Mouse (Mus musculus): ENCODE results near the gene Flywch1. TPM values are rescaled to one million over a fixed set of nuclear protein-coding genes. Genes with fewer than 3 reads are reported as not detected.

Gene Flywch1
- 52.1 and 54.1 TPM in 2 replicates for polyA plus RNA-seq (2015; fragmentation: Nextera tagmentation; extraction: Ambion mirVana)

- peaks cover 8% of the 10 kb centered on the region; the same call in 1 of the 2 replicates for H3K36me3 ChIP-seq
- peak within 1 kb of the TSS; percentile 87 for H3K27ac ChIP-seq (replicated peaks)
- peak within 1 kb of the TSS; percentile 98 for H3K9ac ChIP-seq
- no peaks in the 10 kb centered on the region for H3K9me3 ChIP-seq
- ATAC-seq (ENCODE audit: extremely low read depth, insufficient number of reproducible peaks, low FRiP score, low TSS enrichment), result peak; percentile 98
- peaks cover 15% of the 10 kb centered on the region for H3K4me1 ChIP-seq
- H3K27me3 ChIP-seq (replicated peaks), result no peaks in the 10 kb centered on the region
- H3K4me2 ChIP-seq, result peak within 1 kb of the TSS; percentile 83
- 3% methylated on average over 55 of the region's 58 CpGs for WGBS
- H3K4me3 ChIP-seq, result peak within 1 kb of the TSS; percentile 94
Measured at GRCm38 (mm10) chr17:23771284-23772218, at the start of gene Flywch1. Gene Flywch1 (minus strand): TSS chr17:23771602.

GRCm38 (mm10) chr17:23820731-23821130 lies 49.3 kb upstream of the Flywch1 start:
- no peak overlapping the region for H3K27ac ChIP-seq (replicated peaks)
- H3K4me3 ChIP-seq, result no peak overlapping the region
- peaks cover 100% of the 10 kb centered on the region for H3K36me3 ChIP-seq
- no peaks in the 10 kb centered on the region for H3K27me3 ChIP-seq (replicated peaks)
- no peak overlapping the region for H3K9ac ChIP-seq
- no peak overlapping the region for H3K4me2 ChIP-seq
- ATAC-seq (ENCODE audit: extremely low read depth, insufficient number of reproducible peaks, low FRiP score, low TSS enrichment), result no peak
- H3K4me1 ChIP-seq, result peaks cover 6% of the 10 kb centered on the region; the same call in 1 of the 2 replicates
- WGBS, result 91% methylated on average over 5 of the region's 5 CpGs
- H3K9me3 ChIP-seq, result no peaks in the 10 kb centered on the region

- ATAC-seq (ENCODE audit: extremely low read depth, insufficient number of reproducible peaks, low FRiP score, low TSS enrichment), result no peak
- Histone ChIP-seq H3K9me3 (no peaks in the 10 kb centered on the region), H3K4me2 (no peak overlapping the region), H3K4me3 (no peak overlapping the region), H3K27ac (replicated peaks) (no peak overlapping the region), H3K36me3 (peaks cover 100% of the 10 kb centered on the region), H3K9ac (no peak overlapping the region), H3K27me3 (replicated peaks) (no peaks in the 10 kb centered on the region), H3K4me1 (peaks cover 6% of the 10 kb centered on the region; the same call in 1 of the 2 replicates)
- WGBS, result 96% methylated on average over 25 of the region's 25 CpGs
Measured at GRCm38 (mm10) chr17:23819235-23819634, 47.8 kb upstream of the Flywch1 start.

GRCm38 (mm10) chr17:23818579-23818978 lies 47.2 kb upstream of the Flywch1 start:
- ATAC-seq (ENCODE audit: extremely low read depth, insufficient number of reproducible peaks, low FRiP score, low TSS enrichment), result no peak
- Histone ChIP-seq H3K9me3 (no peaks in the 10 kb centered on the region), H3K9ac (no peak overlapping the region), H3K4me1 (peaks cover 6% of the 10 kb centered on the region; the same call in 1 of the 2 replicates), H3K4me3 (no peak overlapping the region), H3K4me2 (no peak overlapping the region), H3K36me3 (peaks cover 100% of the 10 kb centered on the region), H3K27me3 (replicated peaks) (no peaks in the 10 kb centered on the region), H3K27ac (replicated peaks) (no peak overlapping the region)
- 90% methylated on average over 8 of the region's 8 CpGs for WGBS

- no peak for ATAC-seq (ENCODE audit: extremely low read depth, insufficient number of reproducible peaks, low FRiP score, low TSS enrichment)
- Histone ChIP-seq H3K4me1 (no peaks in the 10 kb centered on the region), H3K27me3 (replicated peaks) (no peaks in the 10 kb centered on the region), H3K9ac (no peak overlapping the region), H3K27ac (replicated peaks) (no peak overlapping the region), H3K4me3 (no peak overlapping the region), H3K36me3 (peaks cover 98% of the 10 kb centered on the region), H3K9me3 (no peaks in the 10 kb centered on the region), H3K4me2 (no peak overlapping the region)
- 97% methylated on average over 16 of the region's 16 CpGs for WGBS
Measured at GRCm38 (mm10) chr17:23815641-23816040, 44.2 kb upstream of the Flywch1 start.

- 88% methylated on average over 3 of the region's 3 CpGs for WGBS
- Histone ChIP-seq H3K9me3 (no peaks in the 10 kb centered on the region), H3K27me3 (replicated peaks) (no peaks in the 10 kb centered on the region), H3K27ac (replicated peaks) (no peak overlapping the region), H3K9ac (no peak overlapping the region), H3K4me2 (no peak overlapping the region), H3K36me3 (peaks cover 62% of the 10 kb centered on the region), H3K4me3 (no peak overlapping the region), H3K4me1 (peaks cover 30% of the 10 kb centered on the region)
- no peak for ATAC-seq (ENCODE audit: extremely low read depth, insufficient number of reproducible peaks, low FRiP score, low TSS enrichment)
Measured at GRCm38 (mm10) chr17:23807918-23808317, 36.5 kb upstream of the Flywch1 start.

- WGBS, result 73% methylated on average over 25 of the region's 25 CpGs
Measured at GRCm38 (mm10) chr17:23806867-23807266, 35.5 kb upstream of the Flywch1 start.

GRCm38 (mm10) chr17:23804426-23805085 lies 33.2 kb upstream of the Flywch1 start:
- no peaks in the 10 kb centered on the region for H3K27me3 ChIP-seq (replicated peaks)
- peak overlapping the region; percentile 92 for H3K4me2 ChIP-seq
- H3K4me1 ChIP-seq, result peaks cover 35% of the 10 kb centered on the region
- H3K27ac ChIP-seq (replicated peaks), result peak overlapping the region; percentile 97
- no peaks in the 10 kb centered on the region for H3K9me3 ChIP-seq
- ATAC-seq (ENCODE audit: extremely low read depth, insufficient number of reproducible peaks, low FRiP score, low TSS enrichment), result no peak
- H3K4me3 ChIP-seq, result peak overlapping the region; percentile 86
- peaks cover 32% of the 10 kb centered on the region for H3K36me3 ChIP-seq
- H3K9ac ChIP-seq, result peak overlapping the region; percentile 99
- under 1% methylated on average over 8 of the region's 8 CpGs for WGBS

More at GRCm38 (mm10) chr17:23806867-23807266, 35.5 kb upstream of the Flywch1 start:
- ATAC-seq (ENCODE audit: extremely low read depth, insufficient number of reproducible peaks, low FRiP score, low TSS enrichment), result no peak
- peak overlapping the region; percentile 86; the same call in 1 of the 2 replicates for H3K4me3 ChIP-seq
- H3K9ac ChIP-seq, result peak overlapping the region; percentile 99
- H3K36me3 ChIP-seq, result peaks cover 52% of the 10 kb centered on the region
- no peaks in the 10 kb centered on the region for H3K27me3 ChIP-seq (replicated peaks)
- peak overlapping the region; percentile 92 for H3K4me2 ChIP-seq
- H3K4me1 ChIP-seq, result peaks cover 35% of the 10 kb centered on the region
- peak overlapping the region; percentile 30; the same call in 1 of the 2 replicates for H3K27ac ChIP-seq (replicated peaks)
- no peaks in the 10 kb centered on the region for H3K9me3 ChIP-seq

GRCm38 (mm10) chr17:23803366-23804041 lies 32.1 kb upstream of the Flywch1 start:
- ATAC-seq (ENCODE audit: extremely low read depth, insufficient number of reproducible peaks, low FRiP score, low TSS enrichment), result peak; percentile 72

GRCm38 (mm10) chr17:23802746-23803365 lies 31.5 kb upstream of the Flywch1 start:
- H3K4me3 ChIP-seq, result peak overlapping the region; percentile 86
- peak overlapping the region; percentile 92 for H3K4me2 ChIP-seq
- ATAC-seq (ENCODE audit: extremely low read depth, insufficient number of reproducible peaks, low FRiP score, low TSS enrichment), result peak; percentile 92
- no peaks in the 10 kb centered on the region for H3K9me3 ChIP-seq
- whole genome bisulfite sequencing, result under 1% methylated on average over 60 of the region's 60 CpGs
- H3K9ac ChIP-seq, result peak overlapping the region; percentile 99
- peaks cover 35% of the 10 kb centered on the region for H3K4me1 ChIP-seq
- H3K27me3 ChIP-seq (replicated peaks), result no peaks in the 10 kb centered on the region
- H3K36me3 ChIP-seq, result peaks cover 15% of the 10 kb centered on the region
- H3K27ac ChIP-seq (replicated peaks), result peak overlapping the region; percentile 97

More at GRCm38 (mm10) chr17:23803366-23804041, 32.1 kb upstream of the Flywch1 start:
- H3K4me2 ChIP-seq, result peak overlapping the region; percentile 92
- WGBS, result 1% methylated on average over 58 of the region's 83 CpGs
- peak overlapping the region; percentile 97 for H3K27ac ChIP-seq (replicated peaks)
- H3K27me3 ChIP-seq (replicated peaks), result no peaks in the 10 kb centered on the region
- peak overlapping the region; percentile 86 for H3K4me3 ChIP-seq
- peaks cover 35% of the 10 kb centered on the region for H3K4me1 ChIP-seq
- H3K36me3 ChIP-seq, result peaks cover 21% of the 10 kb centered on the region
- H3K9me3 ChIP-seq, result no peaks in the 10 kb centered on the region
- peak overlapping the region; percentile 99 for H3K9ac ChIP-seq
